Mouse (Mus musculus) spleen, adult 2 months (tissue): ENCODE data around the gene Trp53i13. TPM values are rescaled to one million over a fixed set of nuclear protein-coding genes. Genes with fewer than 3 reads are reported as not detected.
A peak's percentile ranks its signal among the peaks of the same experiment; 100 is the strongest.

ENCODE experiments used
- DNase-seq, 2 experiments: peaks; one replicate each; pipeline versions ENCODE4 v3.0.0 to v3.0.0-alpha.2; 2012 to 2021; ENCODE audit warnings: low spot score in 2 of 2, low read depth in 1 of 2
- H3K27ac ChIP-seq: fragments of 200-500 bp; 2 replicates; pipeline ENCODE4 v1.5.1; 2012; ENCODE audit warnings: low read length, inconsistent platforms; ENCODE audit not compliant: insufficient read depth
- H3K27me3 ChIP-seq: fragments of 200-500 bp; 2 replicates; pipeline ENCODE4 v1.6.1; 2012; ENCODE audit warnings: mild to moderate bottlenecking, moderate library complexity, low read length, inconsistent platforms; ENCODE audit not compliant: control insufficient read depth, insufficient read depth
- H3K36me3 ChIP-seq: fragments of 200-500 bp; 2 replicates; pipeline ENCODE4 v1.6.1; 2012; ENCODE audit warnings: mild to moderate bottlenecking, low read length, inconsistent platforms; ENCODE audit not compliant: control insufficient read depth, insufficient read depth
- H3K4me1 ChIP-seq: fragments of 200-500 bp; 2 replicates; pipeline ENCODE4 v1.6.1; 2011; ENCODE audit warnings: inconsistent platforms; ENCODE audit not compliant: control insufficient read depth, insufficient read depth, insufficient read length
- H3K4me3 ChIP-seq: fragments of 200-500 bp; 2 replicates; pipeline ENCODE4 v1.5.1; 2011; ENCODE audit warnings: mild to moderate bottlenecking, inconsistent platforms; ENCODE audit not compliant: insufficient read depth, insufficient read length; ENCODE audit errors: extremely low read depth
- CTCF ChIP-seq: fragments of 200-500 bp; IDR thresholded peaks from 2 replicates; pipeline ENCODE4 v1.5.1; 2011; ENCODE audit warnings: mild to moderate bottlenecking, inconsistent platforms; ENCODE audit not compliant: insufficient read depth, insufficient read length, insufficient replicate concordance; ENCODE audit errors: extremely low read depth
- POLR2A ChIP-seq: fragments of 200-500 bp; IDR thresholded peaks from 2 replicates; pipeline ENCODE4 v1.6.1; 2011; ENCODE audit warnings: low read depth, low read length, inconsistent platforms
- WGBS: fragments of 180-500 bp; shearing (Covaris S2); methylation state at CpG from one replicate; pipeline ENCODE4 v1.1.7; 2018; 5-methylcytosine and 5-hydroxymethylcytosine counted together
- polyA plus RNA-seq: library from polyadenylated mRNA; depleted of rRNA; stranded (reverse); fragments of >200 nt; gene quantifications from 2 replicates; pipeline ENCODE4 v1.2.3, GENCODE M21; 2012

Gene Trp53i13
- polyA plus RNA-seq, 1 experiment: 16.6 TPM

GRCm38 (mm10) chr11:77520601-77521529, 5.1 kb upstream of the Trp53i13 start:
- 24% methylated on average over 5 of the region's 5 CpGs for WGBS
- peak in 1 of 2 experiments; percentile 47 for DNase-seq
- no peaks in the 10 kb centered on the region for H3K36me3 ChIP-seq
- no peak overlapping the region for H3K4me3 ChIP-seq
- H3K4me1 ChIP-seq: peaks cover 26% of the 10 kb centered on the region; the same call in 1 of the 2 replicates
- peaks cover 2% of the 10 kb centered on the region; the same call in 1 of the 2 replicates for H3K27me3 ChIP-seq
- H3K27ac ChIP-seq: 0 out of 2 replicates have a peak overlapping the region, but pooled peaks have one; percentile 12
- no peak for TF ChIP-seq POLR2A
- no peak for TF ChIP-seq CTCF

GRCm38 (mm10) chr11:77519043-77519442, 3.3 kb upstream of the Trp53i13 start, which contains the start of gene Gm10392:
Gm10392 (minus strand) TSS chr11:77519198.
- peaks cover 6% of the 10 kb centered on the region for H3K27me3 ChIP-seq
- no peak within 1 kb of the TSS; the same call in 1 of the 2 replicates for H3K4me3 ChIP-seq
- TF ChIP-seq POLR2A (peak; percentile 2; the same call in 1 of the 2 replicates), CTCF (no peak)
- peaks cover 38% of the 10 kb centered on the region for H3K4me1 ChIP-seq
- 3% methylated on average over 5 of the region's 5 CpGs for WGBS
- peak; percentile 65 to 73 for DNase-seq
- H3K27ac ChIP-seq: peak within 1 kb of the TSS; percentile 82
- no peaks in the 10 kb centered on the region for H3K36me3 ChIP-seq

- peak overlapping the region; percentile 82 for H3K27ac ChIP-seq
- DNase-seq: peak in 1 of 2 experiments; percentile 16
- H3K4me3 ChIP-seq: no peak overlapping the region; the same call in 1 of the 2 replicates
- peaks cover 41% of the 10 kb centered on the region for H3K4me1 ChIP-seq
- WGBS: 39% methylated on average over 27 of the region's 27 CpGs
- H3K27me3 ChIP-seq: peaks cover 6% of the 10 kb centered on the region
- no peaks in the 10 kb centered on the region for H3K36me3 ChIP-seq
- TF ChIP-seq POLR2A: no peak
- TF ChIP-seq CTCF: no peak
Measured at GRCm38 (mm10) chr11:77518051-77518798, 2.4 kb upstream of the Trp53i13 start.

- no peak for DNase-seq
- Histone ChIP-seq H3K4me1 (peaks cover 45% of the 10 kb centered on the region), H3K36me3 (no peaks in the 10 kb centered on the region), H3K27me3 (peaks cover 6% of the 10 kb centered on the region), H3K4me3 (no peak overlapping the region), H3K27ac (no peak overlapping the region)
- 79% methylated on average over 5 of the region's 5 CpGs for WGBS
- TF ChIP-seq CTCF (no peak), POLR2A (no peak)
Measured at GRCm38 (mm10) chr11:77516553-77517425, 1.0 kb upstream of the Trp53i13 start.

- H3K27me3 ChIP-seq: peaks cover 6% of the 10 kb centered on the region
- no peak for TF ChIP-seq CTCF
- TF ChIP-seq POLR2A: peak; percentile 2; the same call in 1 of the 2 replicates
- DNase-seq: peak in 1 of 2 experiments; percentile 56
- peak within 1 kb of the TSS; percentile 58 for H3K4me3 ChIP-seq
- H3K27ac ChIP-seq: peak within 1 kb of the TSS; percentile 43
- H3K4me1 ChIP-seq: peaks cover 38% of the 10 kb centered on the region
- no peaks in the 10 kb centered on the region for H3K36me3 ChIP-seq
- under 1% methylated on average over 68 of the region's 72 CpGs for WGBS
Measured at GRCm38 (mm10) chr11:77514832-77515636, 746 bp downstream of the Trp53i13 start, which contains the start of gene Abhd15. Abhd15 (plus strand) TSS chr11:77515121.
